Mouse (Mus musculus) urinary bladder, adult 18-20 months (tissue): ENCODE data around the gene Krt25.
A peak's percentile ranks its signal among the peaks of the same experiment; 100 is the strongest.

Experiments used
- DNase-seq, 2 experiments: peaks; one replicate each; pipeline ENCODE4 v3.0.0; 2022; ENCODE audit warnings: low spot score in 2 of 2, mixed read lengths in 2 of 2

Gene Krt25

DNA sequence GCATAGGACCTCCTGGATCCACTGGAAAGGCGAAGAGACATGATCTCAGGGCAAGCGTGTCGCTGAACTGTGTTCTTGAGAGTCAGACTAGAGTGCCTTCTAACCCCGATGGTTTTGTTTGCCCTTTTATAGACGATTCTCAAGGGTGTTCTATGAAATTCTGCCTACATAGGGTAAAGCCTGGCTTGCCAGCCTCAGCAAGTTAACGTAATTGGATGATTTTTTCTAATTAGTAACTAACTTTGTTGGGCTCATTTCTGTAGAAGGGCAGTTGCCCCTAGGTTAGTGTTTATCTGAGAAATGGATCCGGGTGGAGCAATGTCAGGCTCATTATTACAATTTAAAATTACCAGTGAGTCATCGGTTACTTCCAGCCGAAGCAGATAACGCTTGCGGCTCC is at the start of gene Krt25:
TSS of gene Krt25 (minus strand) at position 101 of the 400 bp plus-strand sequence.
- DNase-seq: no peak

DNA sequence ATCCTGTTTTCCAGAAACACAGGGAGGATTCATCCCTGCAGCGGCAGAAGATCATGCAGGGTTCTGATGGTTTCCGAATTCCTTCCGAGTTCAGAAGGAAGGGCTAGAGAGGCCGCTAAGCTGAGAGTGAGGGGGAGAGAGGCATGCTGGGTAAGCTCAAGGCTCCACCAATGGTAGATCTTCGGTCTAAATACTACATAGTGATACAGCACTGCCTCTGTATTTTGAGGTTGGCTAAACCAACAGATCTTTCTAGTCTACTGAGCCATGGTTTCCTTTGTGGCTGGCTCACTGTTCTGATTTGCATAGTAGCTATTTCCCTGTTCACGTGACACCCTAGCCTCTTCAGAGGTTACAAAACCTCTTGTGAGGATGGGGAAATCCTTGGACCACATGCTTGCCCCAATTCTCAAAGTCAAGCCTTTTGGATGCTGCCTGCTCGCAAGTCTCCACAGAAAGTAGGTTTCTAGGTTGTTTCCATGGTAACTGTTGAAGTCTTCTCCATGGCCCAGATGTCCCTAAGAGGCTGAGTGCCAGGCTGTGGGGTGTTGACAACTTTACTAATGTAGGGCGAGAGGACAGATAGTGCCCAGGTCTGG is 47.2 kb upstream of the Krt25 start:
- no peak for DNase-seq

DNA sequence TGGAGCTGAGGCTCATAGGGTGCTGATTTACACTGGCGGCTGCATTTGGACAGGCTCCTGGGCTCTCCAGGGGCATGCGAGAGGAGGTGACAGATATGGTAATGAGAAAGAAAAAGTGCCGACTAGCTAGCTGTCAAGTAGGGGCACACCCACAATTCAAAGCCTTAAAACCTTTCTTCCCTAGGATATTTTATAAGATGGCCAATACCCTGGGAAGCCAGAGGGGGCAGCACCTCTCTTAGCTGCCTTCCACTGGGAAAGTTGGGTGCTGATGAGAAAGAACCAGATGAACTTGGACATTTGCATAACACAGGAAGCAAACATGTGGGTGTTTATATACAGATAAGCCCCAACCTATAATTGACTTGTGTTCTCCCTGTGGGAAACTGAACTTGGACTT is 46.5 kb upstream of the Krt25 start:
- DNase-seq: no peak

DNA sequence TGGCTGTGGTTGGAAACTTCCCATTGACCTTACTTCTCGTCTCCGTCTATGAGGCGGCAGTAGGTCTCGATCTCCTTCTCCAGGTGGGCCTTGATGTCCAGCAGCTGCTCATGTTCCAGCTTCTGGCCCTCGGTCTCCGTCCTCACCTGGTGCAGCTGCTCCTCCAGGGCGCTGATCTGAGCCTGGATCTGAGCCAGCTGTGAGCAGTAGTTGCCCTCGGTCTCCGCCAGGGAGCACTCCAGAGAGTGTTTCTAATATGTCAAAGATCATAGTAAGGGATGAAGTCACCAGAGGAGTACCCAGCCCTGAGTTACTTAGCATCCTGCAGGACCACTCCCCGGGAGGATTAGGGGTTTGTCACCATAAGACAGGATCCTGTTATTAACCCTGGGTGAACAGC is 44.0 kb upstream of the Krt25 start:
- DNase-seq: no peak

DNA sequence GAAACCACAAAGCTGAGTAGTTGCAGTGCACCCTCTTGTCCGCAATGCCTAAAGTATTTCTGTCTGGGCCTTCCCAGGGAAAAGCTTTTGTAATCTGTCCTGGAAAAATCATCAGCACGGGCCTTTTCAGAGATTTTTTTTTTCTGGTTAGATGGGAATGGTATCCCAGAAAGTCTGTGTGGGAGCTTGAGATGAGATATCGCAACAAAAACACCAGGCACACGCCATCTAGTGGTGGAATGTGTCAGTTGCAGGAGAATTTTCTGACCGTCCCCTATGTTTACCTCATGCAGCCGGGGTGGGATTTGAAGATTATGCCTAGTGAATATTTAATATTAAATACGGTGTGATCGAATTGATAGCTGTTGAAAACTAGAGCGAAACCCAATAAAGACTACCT is 41.7 kb upstream of the Krt25 start:
- no peak for DNase-seq

DNA sequence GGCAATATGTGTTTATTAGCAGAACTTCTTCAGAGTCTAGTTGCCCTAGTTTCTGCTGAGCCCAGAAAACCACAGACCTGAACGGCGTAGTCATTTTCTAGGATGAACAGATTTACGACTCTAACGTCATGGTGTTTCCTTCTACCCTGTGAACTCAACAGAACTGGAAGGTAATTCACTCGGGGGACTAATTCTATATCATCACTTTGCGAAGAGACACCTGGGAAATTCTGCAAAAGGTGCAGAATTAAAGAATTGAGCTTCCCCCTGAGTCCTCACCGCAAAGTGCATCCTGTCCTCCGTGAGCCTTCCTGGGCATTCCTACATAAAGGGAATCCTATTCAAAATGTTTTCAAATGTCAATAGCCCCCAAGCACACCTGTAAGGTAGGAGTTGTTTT is 38.7 kb upstream of the Krt25 start:
- DNase-seq: no peak

DNA sequence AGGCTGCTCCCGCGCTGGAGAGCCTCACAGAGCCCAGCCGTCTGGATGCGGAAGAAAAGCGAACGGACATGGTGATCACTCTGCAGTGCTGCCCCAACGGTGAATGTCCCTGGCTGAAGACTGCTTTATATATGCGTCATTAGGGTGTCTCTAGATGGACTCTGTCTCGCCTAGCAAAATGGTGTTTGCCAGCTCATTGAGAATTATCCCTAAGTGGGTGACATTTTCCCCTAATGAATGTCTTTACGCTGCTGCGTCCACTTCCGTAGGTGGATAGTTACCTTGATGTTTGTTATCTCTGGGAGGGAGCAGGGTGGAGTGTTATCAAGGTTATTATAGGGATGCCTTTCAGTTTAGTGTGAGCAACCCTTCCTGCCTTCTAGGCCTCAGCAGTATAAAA is 28.3 kb upstream of the Krt25 start, which contains the start of gene Krt27:
TSS of gene Krt27 (minus strand) at position 101 of the 400 bp plus-strand sequence.
- DNase-seq: no peak

DNA sequence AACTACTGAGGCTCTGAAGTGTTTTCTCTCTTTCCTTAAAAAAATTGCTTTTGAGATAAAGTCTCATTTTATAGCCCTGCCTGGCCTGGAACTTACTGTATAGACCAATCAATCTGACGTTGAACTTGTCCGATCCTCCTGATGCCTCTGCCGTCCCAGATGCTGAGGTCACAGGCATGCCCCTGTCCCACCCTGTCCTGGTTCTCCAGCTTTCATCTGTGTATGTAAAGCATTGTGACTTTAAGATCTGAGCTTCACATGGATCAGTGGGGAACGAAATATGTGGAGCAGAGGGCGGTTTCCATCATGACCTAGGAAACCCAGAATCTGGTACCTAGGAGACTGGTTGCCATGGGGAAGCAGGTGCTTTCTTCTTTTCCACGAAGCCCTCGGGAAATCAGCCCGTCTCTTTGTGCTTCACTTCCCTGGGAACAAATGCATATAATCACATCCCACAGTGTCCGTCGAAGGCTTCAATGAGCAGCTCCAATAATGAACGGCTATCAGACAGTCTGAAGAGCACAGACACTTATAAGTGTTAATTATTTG is 16.6 kb upstream of the Krt25 start:
- no peak for DNase-seq

DNA sequence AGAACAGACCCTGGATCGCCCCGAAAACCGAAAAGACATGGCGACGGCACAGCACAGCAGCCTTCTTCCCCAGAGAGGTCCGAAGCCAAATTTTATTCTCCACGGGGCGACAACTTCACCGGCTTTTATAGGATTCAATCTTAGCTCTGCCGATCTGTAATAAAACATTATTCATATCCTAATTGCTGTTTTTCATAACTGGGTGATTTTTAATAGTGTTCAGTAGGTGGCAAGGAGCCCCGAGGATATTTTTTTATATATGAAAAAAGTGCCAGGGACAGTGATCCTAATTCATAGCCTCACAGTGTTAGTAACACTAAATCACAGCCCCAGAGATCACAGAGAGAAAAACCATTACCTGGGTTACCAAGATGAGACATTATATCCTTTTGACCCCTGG is 15.1 kb upstream of the Krt25 start, which contains the start of gene Krt26:
TSS of gene Krt26 (minus strand) at position 101 of the 400 bp plus-strand sequence.
- DNase-seq: no peak

DNA sequence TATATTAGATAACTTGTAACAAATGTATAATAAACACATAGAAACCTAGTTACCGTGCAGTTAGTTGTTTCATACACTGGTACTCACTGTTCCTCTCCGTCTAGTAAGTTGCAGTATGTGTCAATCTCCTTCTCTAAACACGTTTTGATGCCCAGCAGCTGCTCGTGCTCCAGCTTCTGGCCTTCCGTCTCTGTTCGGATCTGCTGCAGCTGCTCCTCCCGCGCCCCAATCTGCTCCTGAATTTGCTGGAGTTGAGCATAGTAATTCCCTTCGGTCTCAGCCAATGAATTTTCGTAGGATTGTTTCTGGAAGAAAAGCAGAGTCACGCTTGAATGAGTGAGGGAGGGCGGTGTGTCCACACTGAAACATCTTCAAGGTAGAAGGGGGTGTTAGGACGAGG is 10.7 kb upstream of the Krt25 start:
- no peak for DNase-seq

DNA sequence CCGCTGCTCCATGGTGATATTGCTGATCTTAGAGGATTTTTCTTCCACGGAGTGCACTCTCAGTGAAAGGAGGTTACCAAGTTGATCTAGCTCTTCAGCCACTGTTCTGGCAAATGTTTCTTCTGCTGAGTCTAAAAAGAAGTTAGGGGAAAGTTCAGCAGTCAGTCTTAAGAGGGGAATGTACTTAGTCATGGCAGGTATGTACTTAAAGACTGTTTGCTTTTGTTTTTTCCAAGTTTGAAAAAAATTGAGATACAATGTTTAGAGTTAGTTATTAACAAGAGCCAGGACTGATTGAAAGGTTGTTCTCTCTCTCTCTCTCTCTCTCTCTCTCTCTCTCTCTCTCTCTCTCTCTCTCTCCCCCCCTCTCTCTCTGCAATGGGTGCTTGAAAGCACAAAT is 6.9 kb upstream of the Krt25 start:
- no peak for DNase-seq

DNA sequence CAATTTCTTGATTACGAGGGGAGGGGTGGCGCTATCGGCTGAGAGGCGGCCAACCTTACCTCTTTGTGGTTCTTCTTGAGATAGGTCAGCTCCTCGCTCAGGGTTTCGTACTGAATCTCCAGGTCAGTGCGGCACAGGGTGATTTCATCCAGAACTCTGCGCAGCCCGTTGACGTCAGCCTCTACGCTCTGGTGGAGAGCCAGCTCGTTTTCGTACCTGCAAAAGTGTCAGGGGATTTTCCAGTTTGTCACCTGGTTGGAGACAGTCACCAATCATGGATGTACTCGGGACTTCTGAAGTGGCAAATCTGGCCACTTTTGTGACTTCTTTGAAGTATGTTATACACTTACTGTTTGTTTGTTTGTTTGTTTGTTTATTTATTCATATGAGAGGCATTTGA is 1.7 kb downstream of the Krt25 start:
- DNase-seq: no peak

DNA sequence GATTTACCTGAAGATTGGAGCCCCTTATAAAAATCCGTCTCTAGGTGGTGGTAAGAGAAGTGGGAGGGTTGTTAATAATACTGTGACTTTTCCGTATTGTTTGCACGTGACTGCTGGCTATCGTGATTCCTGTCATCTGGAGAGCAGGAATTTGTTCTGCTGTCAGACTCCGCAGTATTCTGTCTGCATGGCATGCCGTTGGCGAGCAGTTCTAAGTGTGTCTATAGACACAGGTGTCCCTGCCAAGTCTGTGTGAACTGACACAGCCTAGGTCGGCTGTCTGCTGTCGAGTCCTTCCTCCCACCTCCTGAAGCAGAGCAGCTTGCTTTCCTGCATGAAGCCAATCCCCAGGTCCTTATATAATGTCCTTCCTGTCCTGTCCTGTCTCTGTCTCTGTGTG is 3.6 kb downstream of the Krt25 start:
- no peak for DNase-seq

DNA sequence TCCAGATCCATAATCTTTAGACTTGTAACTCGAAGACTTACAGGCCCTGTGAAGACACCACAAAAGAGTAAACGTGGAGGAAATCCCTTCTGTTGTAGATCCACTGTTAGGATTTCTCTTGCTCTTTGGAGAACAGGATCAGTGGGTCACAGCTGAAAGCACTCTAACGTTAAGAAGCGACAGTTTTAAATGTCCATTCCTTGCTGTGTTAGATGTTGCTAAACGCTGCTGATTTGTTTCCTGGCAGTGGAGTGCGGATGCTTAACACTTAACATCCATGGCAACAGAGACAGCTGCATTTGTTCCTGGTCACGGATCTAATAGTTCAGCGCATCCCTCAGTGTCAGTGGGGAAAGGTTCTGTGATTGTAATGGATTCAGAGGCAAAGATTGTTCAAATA is 6.2 kb downstream of the Krt25 start:
- no peak for DNase-seq

DNA sequence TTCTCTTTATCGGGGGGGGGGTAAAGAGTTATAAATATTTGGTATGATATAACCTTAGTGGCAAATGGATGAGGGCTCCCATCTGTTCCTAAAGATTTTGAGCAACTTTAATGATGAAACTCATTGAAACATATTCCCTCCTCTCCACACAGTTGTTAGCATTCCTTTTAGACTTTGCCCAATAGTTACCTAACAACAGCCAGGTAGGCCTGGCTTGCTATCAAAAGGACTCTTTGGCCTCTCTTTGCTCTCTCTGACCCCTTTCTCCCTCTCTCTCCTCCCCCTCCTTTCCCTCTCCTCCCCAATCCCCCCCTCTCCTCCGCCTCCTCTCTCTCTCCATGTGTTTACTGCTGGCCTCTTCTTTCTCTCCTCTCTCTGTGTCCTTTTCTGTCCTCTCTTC is 8.2 kb downstream of the Krt25 start:
- no peak for DNase-seq

DNA sequence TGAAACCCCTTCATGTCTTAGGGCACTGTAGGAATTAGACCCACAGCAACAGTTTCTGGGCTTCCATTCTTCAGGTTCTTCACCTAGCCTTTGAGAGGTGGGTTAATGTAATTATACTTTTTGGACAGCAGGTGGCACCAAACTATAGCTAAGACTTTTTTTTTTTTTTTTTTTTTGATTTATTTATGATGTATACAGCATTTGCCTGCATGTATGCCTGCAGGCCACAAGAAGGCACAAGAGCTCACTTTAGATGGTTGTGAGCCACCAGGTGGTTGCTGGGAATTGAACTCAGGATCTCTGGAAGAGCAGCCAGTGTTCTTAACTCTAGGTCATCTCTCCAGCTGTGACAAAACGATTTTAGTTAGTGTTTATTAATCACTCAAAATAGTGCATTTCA is 11.9 kb downstream of the Krt25 start:
- no peak for DNase-seq

DNA sequence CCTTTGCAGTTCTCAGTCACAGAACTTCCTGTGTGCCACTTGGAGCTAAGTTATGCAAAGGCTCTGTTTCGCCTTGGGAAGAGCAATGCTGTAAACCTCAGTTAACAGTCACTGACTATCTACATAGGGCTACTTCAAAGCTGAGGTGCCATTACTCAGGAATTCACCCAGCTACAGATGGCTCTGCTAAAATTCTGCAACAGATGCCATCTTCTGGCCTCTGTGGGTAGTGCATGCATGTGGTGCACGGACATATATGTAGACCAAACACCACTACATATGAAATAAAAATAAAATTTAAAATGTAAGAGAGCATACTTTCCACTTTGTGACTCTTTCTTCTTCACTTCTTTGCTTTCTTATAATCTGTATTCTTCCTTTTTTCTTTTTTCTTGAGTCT is 15.2 kb downstream of the Krt25 start:
- peak; percentile 18 to 46 for DNase-seq

DNA sequence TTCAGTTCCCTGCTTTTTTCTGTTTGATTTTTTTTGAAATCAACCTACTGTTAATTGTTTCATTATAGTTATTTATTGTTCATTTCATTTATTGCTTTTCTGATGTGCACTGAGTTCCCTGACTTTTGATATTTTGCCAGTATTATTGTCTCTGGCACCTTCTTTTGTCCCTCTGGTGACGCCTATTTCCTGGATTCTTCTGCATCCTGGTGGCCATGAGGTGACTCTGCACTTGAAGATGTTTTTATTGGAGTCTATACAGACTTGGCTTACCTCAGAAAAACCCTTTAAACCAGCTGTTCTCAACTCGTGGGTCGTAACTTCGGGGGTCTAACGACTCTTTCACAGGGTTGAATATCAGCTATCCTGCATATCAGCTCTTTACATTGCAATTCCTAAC is 27.7 kb downstream of the Krt25 start:
- no peak for DNase-seq

DNA sequence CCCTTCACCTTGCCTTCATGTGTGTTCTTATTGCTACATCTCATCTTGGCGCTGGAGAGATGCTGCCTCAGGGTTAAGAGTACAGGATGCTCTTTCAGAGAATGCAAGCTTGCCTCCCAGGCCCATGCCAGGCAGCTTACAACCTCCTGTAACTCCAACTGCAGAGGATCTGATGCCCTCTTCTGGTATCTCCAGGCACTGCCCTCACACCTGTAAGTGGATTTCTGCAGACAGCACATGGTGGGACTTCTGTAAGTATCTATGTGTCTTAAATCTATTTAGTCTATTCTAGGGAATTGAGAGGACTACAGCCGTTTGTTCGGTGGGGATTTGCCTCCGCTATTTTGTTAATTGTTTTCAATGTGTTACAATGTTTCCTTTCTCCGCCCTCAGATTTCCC is 29.9 kb downstream of the Krt25 start:
- DNase-seq: no peak

DNA sequence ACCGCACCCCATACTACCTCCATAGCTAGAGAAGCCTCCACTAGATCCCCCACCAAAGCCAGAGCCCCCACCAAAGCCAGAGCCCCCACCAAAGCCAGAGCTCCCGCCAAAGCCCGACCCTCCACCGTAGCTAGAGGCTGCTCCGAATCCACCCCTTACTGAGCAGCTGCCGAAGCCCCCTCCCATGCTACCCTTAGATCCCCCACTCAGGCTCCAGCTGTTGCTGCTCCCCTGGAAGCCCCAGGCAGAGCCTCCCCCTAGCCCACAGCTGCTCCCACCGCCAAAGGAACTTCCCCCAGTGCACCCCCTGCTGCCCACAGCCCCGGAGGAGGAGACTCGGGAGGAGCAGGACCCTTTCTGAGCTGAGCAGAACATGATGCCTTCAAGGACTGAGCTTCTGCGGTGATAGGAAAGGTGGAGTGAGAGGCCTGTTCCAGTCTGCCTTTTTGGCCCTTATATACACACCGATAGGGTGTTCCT is 37.9 kb downstream of the Krt25 start, which contains the start of gene Krt24:
TSS of gene Krt24 (minus strand) at position 430 of the 480 bp plus-strand sequence.
- DNase-seq: no peak

DNA sequence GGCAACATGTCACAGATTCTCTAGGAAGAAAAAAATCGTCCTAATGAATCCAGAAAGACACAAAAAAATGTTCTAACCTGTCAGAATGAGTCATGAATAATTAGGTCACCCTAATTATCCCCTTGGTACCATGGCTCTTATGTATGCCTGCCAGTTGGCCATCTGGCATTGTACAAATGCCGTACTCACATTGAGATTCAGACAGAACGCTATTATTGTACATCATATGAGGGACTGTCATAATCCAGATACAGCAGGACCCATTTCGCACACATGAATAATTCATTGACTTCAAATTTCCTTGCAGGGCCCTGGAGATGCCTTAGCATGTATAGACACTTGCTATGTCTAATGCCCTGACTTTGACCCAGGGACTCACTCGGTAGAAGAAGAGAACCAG is 38.7 kb downstream of the Krt25 start:
- no peak for DNase-seq

DNA sequence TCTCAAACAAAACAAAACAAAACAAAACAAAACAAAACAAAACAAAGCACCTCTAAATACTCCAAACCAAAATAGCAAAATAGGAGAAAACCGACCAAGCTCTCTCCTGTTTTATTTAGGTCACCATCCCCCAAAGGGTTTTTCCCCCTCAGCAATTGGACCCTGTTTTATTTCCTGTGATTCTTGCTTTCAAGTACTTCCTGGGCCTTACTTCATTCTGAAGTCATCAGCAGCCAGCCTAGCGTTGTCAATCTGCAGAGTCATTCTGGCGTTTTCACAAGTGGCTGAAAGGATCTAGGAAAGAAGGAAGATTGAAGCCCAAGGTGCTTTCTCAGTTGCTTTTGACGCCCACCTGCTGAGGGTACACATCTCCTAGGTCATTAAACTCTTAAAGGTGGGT is 39.4 kb downstream of the Krt25 start:
- DNase-seq: no peak

DNA sequence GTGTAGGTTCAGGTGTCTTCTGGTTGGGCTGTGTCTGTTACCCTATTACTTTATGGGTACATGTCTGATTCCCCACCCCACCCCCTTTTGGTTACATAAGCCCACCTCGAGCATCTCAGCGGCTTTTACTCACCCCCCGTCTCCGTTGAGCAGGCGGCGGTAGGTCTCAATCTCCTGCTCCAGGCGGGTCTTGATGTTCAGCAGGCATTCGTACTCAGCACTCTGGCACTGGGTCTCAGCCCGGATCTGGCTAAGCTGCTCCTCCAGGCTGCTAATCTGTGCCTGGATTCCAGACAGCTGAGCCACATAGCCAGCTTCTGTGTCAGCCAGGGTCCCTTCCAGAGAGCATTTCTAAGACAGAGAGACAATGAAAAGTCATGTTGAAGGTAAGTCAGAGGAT is 41.6 kb downstream of the Krt25 start:
- DNase-seq: no peak

DNA sequence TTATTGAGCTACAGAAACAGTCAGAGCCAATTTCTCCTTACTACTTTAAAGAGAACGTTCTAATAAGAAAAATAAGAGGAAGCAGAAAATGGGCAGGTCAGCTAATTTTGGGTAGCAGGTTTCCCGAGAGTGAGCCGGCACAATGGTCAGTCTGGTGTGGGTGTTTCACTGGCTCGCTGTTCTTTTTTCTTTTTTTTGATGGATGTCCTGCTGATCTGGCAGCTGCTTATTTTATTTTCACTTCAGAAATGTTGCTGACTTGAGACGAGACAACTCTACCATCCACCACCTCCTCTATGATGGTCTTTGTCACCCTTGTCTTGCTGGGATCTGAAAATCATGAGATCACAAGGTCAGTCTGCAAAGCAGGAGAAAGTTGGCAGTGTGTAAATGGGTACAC is 42.8 kb downstream of the Krt25 start:
- no peak for DNase-seq
